Mouse (Mus musculus): ENCODE measurements around the gene Fbxo9. TPM values are rescaled to one million over a fixed set of nuclear protein-coding genes. Genes with fewer than 3 reads are reported as not detected.
"Not testable (repeated sequence)": the region's sequence is repeated elsewhere in the genome, so short reads cannot be mapped to it uniquely, and the experiment has no call there.

Fbxo9 gene
- total RNA-seq, 2 experiments from 2014 or later: 96.4 to 102 TPM

DNA sequence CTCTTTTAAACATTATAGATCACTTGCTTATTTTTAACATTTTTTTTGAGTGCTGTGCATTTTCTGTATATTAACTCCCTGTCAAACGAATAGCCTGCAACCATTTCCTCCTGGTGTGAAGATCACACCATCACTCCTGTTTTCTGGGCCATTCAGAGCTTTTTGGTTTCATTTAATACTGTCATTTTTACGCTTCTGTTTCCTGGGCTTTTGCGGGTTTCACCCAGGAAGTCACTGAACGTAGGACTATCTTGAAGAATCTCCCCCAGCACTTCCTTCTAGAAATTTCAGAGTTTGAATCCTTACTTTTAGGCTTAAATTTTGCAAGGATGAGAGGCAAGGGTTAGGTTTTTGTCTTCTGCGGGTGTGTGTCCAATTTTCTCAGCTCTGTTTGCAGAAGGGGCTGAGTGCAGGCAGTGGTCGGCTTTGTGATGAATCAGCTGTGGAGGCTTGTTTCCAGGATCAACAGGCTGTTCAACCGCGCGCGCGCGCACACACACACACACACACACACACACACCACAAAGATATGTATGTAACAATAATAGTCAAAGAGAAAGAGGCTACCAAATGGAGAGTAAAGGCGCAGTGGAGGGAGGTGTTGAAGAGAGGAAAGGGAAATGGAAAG, 35.0 kb downstream of the Fbxo9 start:
- no peak for DNase-seq (ENCODE audit: extremely low spot score in 1 of 2, low spot score in 1 of 2)

- DNase-seq (ENCODE audit: extremely low spot score in 1 of 2, low spot score in 1 of 2): not testable (repeated sequence)
Observed at GRCm38 (mm10) chr9:78073291-78073690, 35.6 kb downstream of the Fbxo9 start.

- DNase-seq (ENCODE audit: extremely low spot score in 1 of 2, low spot score in 1 of 2): no peak
Observed at GRCm38 (mm10) chr9:78071626-78072025, 37.2 kb downstream of the Fbxo9 start.

DNA sequence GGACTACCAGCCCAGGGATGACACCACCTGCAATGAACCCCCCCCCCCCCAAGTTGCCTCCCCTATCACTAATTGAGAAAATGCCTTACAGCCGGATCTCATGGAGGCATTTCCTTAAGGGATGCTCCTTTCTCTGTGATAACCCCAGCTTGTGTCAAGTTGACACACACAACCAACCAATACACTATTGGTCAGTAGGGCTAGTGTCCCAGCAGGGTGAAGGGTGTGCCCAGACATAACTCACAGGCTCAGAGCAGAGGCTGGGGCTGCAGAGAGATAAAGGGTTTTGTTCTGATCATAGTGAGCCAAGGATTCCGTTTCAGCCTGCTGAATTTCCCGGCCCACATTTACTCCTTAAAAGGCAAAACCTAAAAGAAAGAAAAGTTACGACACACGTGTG, 38.4 kb downstream of the Fbxo9 start:
- DNase-seq (ENCODE audit: extremely low spot score in 1 of 2, low spot score in 1 of 2): no peak

GRCm38 (mm10) chr9:78064121-78064520, 44.7 kb downstream of the Fbxo9 start:
- DNase-seq (ENCODE audit: extremely low spot score in 1 of 2, low spot score in 1 of 2): no peak

- no peak for DNase-seq (ENCODE audit: extremely low spot score in 1 of 2, low spot score in 1 of 2)
Observed at GRCm38 (mm10) chr9:78062392-78062791, 46.5 kb downstream of the Fbxo9 start.

GRCm38 (mm10) chr9:78059525-78060120, 49.2 kb downstream of the Fbxo9 start:
- no peak for DNase-seq (ENCODE audit: extremely low spot score in 1 of 2, low spot score in 1 of 2)

- DNase-seq (ENCODE audit: extremely low spot score in 1 of 2, low spot score in 1 of 2): no peak
Observed at GRCm38 (mm10) chr9:78054298-78054697, 54.6 kb downstream of the Fbxo9 start.

GRCm38 (mm10) chr9:78053821-78054220, 55.0 kb downstream of the Fbxo9 start:
- DNase-seq (ENCODE audit: extremely low spot score in 1 of 2, low spot score in 1 of 2): no peak

DNA sequence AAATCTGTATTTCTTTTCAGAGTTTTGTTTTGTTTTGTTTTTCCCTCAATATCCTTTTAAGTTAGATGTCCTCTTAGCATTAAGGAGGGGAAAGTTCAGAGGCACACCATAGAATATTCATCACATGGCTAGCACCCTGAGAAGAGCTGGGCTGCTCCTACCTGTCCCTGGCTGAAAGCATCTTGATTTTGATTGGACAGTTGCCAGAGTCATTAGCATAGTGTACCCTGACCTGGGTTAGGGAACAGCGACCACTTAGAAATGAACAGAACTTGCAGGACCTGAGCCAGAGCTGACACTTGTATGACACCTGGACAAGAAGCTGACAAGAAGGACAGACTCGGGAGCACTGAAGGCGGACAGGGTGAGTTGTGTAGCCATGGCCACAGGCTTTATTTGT, 57.2 kb downstream of the Fbxo9 start, which contains the start of gene Gcm1:
Gcm1 (plus strand) TSS at position 248 of the 400 bp plus-strand sequence.
- no peak for DNase-seq (ENCODE audit: extremely low spot score in 1 of 2, low spot score in 1 of 2)

DNA sequence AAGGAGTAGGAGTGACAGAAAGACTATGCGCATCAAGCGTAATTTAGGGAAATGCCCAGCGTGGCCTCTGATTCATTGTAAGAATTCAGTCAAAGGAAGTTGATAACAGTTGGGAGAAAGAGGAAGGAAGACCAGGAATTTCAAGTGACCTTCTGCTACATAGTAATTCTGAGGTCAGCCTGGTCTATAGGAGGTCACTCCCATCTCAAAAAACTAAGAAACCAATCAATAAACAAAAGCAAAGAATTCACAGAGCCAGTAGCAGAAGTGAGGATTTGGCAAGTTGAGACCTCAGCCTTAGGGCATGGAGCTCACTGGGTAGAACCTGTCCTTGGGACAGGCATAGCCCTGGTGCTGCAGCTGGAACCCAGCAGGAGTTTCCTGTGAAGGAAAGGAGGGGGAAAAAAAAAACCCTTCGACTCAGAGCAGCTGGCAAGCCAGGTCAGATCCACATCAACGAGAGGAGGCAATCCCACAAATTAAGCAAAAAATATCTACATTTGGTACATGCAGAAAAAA, 58.4 kb downstream of the Fbxo9 start:
- DNase-seq (ENCODE audit: extremely low spot score in 1 of 2, low spot score in 1 of 2): no peak

- no peak for DNase-seq (ENCODE audit: extremely low spot score in 1 of 2, low spot score in 1 of 2)
Observed at GRCm38 (mm10) chr9:78046755-78047154, 62.1 kb downstream of the Fbxo9 start.

GRCm38 (mm10) chr9:78045171-78045570, 63.7 kb downstream of the Fbxo9 start:
- no peak for DNase-seq (ENCODE audit: extremely low spot score in 1 of 2, low spot score in 1 of 2)

GRCm38 (mm10) chr9:78038755-78039489, 69.9 kb downstream of the Fbxo9 start:
- DNase-seq (ENCODE audit: extremely low spot score in 1 of 2, low spot score in 1 of 2): peak; percentile 69 to 79

DNA sequence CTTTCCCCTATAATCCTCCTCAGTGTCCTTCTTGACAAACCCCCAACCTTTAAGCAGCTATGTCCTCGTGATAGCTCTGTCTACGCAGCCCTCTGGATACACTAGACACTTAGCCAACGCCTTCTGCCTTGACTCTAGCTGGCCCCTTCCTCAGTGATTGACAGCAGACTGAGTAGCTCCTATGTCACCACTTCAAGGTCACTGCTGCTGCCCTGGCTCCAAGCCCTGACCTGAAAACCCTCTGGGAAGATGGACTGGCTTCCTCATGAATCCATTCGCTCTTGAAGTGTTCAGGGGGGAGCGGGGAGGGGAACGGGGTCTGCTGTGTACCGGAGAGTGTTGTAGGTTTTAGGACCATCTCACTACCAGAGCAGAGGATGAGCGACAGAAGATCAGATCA, 73.0 kb downstream of the Fbxo9 start:
- no peak for DNase-seq (ENCODE audit: extremely low spot score in 1 of 2, low spot score in 1 of 2)

- DNase-seq (ENCODE audit: extremely low spot score in 1 of 2, low spot score in 1 of 2): no peak
Observed at GRCm38 (mm10) chr9:78035296-78035695, 73.6 kb downstream of the Fbxo9 start.

DNA sequence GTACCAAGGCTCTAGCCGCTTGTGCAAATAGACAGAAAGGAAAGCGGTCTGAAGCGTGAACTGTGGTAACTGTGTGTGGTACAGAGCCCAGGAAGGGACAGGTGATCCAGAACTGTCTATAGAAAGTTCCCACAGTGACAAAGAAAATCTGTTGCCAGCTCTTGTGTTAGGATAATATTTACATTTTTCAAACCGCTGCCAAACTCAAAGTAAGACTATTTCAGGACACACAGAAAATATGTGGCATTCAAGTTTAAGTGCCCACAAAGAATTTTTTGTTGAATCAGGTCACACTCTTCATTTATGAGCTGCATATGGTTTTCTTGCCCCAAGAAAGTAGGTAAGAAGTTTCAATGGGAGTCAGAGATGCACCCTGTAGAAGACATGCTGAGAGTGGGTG, 75.9 kb downstream of the Fbxo9 start:
- DNase-seq (ENCODE audit: extremely low spot score in 1 of 2, low spot score in 1 of 2): no peak

Measured in layer of hippocampus, postnatal 25 days (tissue).